Mouse (Mus musculus): ENCODE data around the gene Rasgrp3.
"Not testable (repeated sequence)": the region's sequence is repeated elsewhere in the genome, so short reads cannot be mapped to it uniquely, and the experiment has no call there.

The Rasgrp3 gene

DNA sequence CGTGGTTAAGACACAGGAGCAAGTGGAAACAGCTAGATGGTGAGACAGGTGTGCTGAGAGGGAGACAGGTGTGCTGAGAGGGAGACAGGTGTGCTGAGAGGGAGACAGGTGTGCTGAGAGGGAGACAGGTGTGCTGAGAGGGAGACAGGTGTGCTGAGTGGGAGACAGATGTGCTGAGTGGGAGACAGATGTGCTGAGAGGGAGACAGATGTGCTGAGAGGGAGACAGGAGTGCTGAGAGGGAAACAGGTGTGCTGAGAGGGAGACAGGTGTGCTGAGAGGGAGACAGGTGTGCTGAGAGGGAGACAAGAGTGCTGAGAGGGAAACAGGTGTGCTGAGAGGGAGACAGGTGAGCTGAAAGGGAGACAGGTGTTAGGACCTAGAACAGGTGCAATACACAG lies 27.5 kb downstream of the Rasgrp3 start:
- DNase-seq, result not testable (repeated sequence)

DNA sequence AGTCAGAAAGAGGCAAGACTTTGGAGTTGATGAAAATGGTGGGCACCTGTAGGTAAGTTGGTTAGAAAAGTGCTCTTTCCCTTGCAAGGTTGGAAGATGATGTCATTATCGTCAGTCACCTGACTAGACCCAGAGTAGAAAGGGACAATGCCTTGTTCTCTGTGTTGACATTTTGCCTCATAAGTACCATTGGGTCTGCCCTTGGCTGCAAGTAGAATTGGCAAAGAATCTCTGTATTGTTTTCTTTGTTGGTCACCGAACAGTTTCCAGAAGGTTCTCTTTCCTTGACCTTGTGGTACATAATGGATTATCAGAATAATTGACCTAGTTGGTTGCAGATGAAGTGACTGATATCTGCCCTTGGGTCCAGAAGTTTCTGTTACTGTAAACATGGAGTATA lies 27.9 kb downstream of the Rasgrp3 start:
- peak in 1 of 2 experiments; percentile 18 for DNase-seq

- no peak for DNase-seq
Measured at GRCm38 (mm10) chr17:75464331-75464982, 28.8 kb downstream of the Rasgrp3 start.

- peak; percentile 77 to 80 for DNase-seq
Measured at GRCm38 (mm10) chr17:75464983-75465634, 29.4 kb downstream of the Rasgrp3 start.

DNA sequence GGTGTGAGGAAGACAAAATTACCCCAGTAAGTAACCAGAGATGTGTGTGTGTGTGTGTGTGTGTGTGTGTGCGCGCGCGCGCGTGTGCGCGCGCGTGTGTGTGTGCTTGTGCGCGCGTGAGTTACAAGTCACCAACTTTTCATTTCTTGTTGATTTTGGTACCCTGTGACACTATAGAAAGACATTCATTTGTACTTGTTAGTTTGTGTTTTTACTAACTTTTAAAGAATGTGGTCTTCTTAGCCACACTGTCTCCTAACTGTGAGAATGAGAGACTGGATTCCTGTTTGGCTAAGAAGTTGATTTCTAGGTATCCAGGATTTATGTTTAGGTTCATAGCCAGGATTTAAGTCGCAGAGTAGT lies 29.9 kb downstream of the Rasgrp3 start:
- no peak for DNase-seq

GRCm38 (mm10) chr17:75466948-75467347 lies 31.3 kb downstream of the Rasgrp3 start:
- DNase-seq, result no peak

DNA sequence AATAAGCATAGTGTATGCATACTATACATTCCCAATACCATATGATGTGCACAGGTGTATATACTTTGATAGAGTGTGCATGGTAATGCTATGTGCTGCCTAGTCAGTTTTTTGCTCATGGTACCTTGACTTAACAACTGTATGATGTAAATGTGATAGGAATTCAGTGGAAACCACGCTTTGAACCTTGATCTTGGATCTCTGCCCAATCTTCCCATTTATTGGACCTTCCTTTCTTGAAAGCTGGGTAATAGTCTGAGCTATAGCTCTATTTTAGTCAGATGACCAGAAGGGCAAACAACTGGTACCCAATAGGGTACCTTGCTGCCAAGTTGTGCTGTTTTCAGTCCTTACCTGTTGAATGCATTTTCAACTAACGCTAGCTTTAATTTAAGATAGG lies 31.8 kb downstream of the Rasgrp3 start:
- DNase-seq, result no peak

- no peak for DNase-seq
Measured at GRCm38 (mm10) chr17:75468479-75469114, 32.9 kb downstream of the Rasgrp3 start.

- no peak for DNase-seq
Measured at GRCm38 (mm10) chr17:75470325-75470724, 34.6 kb downstream of the Rasgrp3 start.

- no peak for DNase-seq
Measured at GRCm38 (mm10) chr17:75470885-75471610, 35.4 kb downstream of the Rasgrp3 start.

DNA sequence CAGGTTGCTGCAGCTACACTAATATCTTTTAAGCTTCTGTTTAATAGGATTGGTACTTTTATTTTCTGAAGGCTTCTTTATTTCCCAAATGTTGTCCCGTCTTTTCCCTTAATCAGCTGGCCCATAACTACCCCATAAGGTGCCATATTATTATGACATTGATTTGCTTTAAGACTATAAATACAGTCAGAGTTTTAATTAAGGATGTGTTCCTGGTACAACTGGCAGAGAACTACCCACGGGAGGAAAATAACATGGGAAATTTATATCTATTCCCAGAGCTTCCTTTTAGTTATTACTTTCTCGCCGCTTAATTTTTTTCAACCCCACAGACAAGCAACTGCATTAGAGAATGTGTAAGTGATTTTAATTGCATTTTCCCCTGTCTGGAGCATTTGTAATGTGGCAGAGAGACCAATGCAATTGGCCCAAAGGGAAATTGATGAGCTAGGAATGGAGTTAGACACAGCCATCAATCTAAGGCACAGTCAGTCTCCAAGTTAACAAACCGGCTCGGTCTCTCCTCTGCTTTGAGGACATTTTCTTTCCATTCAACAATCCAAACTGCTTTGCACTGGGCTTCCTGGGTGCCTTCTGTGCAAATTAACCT lies 36.1 kb downstream of the Rasgrp3 start:
- DNase-seq, result no peak

DNA sequence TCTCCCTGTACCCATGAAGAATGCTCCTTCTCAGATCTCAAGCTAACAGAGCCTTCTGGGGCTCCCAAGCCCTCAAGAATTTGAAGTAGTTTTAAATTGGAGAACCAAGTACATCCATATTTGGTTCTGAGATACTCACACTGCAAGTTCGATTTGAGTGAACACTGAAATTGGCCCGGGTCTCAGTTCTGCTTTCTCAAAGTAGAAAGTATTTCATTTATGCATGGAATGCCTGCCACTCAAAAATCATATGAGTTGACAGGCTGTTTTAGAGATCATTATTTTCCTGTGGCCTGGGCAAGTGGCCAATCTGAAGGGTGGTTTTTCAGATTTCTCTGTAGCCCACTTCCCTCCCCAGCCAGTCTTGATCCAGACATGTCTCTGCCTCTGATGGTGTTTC lies 36.7 kb downstream of the Rasgrp3 start:
- DNase-seq, result peak; percentile 12 to 17

- no peak for DNase-seq
Measured at GRCm38 (mm10) chr17:75475985-75476384, 40.3 kb downstream of the Rasgrp3 start.

DNA sequence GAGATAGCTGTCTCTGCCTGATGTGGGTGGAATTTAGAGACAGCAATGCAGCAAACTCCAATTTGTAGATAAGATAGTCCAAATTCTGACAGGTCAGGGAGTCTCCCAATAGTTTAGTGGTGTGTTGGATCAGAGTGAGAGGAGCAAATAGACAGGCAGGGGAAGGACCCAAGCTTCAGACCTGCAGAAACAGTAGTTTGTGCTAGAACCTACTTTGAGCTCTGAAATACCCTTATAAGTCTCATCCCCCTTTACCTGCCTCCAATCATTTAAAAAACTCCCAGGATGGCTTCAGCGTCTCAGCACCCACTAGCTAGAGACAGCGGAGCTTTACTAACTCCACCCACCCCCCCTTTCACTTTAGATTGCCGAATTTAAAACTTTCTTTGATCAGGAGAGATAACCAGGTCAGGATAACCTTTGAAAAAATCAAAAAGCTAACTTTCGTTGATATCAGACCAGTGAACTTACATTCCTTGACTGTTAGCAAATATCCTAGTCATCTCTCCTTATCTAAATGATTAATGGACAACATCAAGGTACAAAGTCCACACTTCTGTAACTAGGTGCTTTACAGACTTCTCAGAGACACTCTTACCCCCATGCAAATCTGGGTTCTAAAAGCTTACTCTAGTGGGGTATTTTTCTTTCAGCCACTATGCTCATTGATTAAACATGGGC lies 41.2 kb downstream of the Rasgrp3 start:
- DNase-seq, result no peak

GRCm38 (mm10) chr17:75477655-75478054 lies 42.0 kb downstream of the Rasgrp3 start:
- no peak for DNase-seq

DNA sequence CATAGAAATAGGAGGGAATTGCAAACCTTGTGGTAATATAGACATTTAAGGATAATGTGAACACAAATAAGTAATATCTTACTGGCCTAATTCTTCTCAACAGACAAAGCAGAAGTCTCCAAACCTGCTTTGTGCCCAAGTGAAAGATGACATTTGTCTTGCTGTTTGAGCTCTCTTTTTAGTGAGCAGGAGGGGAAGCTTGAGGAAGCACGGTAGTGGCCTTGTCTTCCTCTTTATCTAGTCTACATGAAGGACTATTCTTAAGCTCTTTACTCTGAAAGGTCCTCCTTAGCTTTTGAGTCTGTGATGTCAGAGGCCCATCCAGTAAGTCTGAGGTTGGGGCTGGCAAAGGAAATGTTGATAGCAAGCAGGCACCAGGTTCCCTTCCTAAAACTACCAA lies 43.1 kb downstream of the Rasgrp3 start:
- no peak for DNase-seq

- DNase-seq, result no peak
Measured at GRCm38 (mm10) chr17:75479663-75480062, 44.0 kb downstream of the Rasgrp3 start.

DNA sequence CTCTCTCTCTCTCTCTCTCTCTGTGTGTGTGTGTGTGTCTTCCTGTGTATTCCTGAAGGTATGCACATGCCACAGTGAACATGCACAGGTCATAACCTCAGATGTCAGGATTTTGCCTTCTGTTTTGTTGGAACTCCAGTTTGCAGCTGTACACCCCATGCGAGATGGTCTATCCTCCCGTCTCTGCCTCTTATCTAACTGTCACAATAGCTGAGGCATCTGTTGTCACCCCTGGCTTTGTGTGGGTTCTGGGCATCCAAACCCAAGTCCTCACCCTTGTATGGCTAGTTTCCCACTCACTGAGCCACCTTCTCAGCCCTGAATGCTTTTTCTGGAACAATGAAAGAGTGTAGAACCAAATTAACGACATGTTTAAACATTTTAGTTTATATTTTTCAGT lies 44.7 kb downstream of the Rasgrp3 start:
- DNase-seq, result no peak

DNA sequence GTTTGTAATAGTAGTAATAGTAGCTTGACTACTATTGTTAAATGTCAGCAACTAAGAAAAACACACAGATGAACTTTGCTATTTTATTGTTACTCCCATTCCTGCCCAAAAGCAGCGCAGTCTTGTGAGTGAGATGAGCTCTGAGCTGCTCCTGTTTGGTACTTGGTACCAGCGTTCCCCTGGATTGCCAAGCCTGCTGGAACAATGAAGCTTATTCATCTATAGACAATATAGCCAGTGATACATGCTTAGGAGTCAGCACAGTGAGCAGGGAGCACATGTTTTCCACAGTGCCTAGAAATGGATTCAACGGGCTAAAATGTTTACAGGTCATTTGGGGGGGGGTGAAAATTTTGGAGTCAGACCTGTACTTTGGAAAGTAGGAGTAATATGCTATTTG lies 50.5 kb downstream of the Rasgrp3 start:
- no peak for DNase-seq

- no peak for DNase-seq
Measured at GRCm38 (mm10) chr17:75495213-75495612, 59.5 kb downstream of the Rasgrp3 start.

DNA sequence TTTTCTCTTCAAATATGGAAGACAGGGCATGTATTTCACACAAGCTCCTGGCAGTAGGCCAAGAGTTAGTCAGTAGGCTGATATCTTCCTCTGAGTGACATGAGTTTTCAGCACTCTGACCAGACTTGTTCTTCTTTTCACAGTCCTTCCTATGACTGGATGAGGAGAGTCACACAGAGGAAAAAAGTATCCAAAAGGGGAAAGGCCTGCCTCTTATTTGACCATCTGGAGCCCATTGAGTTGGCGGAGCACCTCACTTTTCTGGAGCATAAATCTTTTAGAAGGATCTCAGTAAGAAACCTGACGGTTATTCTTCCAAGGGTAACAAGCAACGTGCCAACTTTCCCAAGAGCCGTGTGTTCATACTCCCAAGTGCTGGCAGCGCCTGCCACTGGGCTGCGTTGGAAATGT lies 62.5 kb downstream of the Rasgrp3 start:
- no peak for DNase-seq

- no peak for DNase-seq
Measured at GRCm38 (mm10) chr17:75503031-75503430, 67.3 kb downstream of the Rasgrp3 start.

- no peak for DNase-seq
Measured at GRCm38 (mm10) chr17:75505053-75505452, 69.4 kb downstream of the Rasgrp3 start.

All from lung, adult 18-20 months (tissue).